Mouse (Mus musculus) C3H10T1/2 (cell line): ENCODE results near the gene Odaph. TPM values are rescaled to one million over a fixed set of nuclear protein-coding genes. Genes with fewer than 3 reads are reported as not detected.

ENCODE experiments used
- polyA plus RNA-seq, 2 experiments: library from polyadenylated mRNA; unstranded; fragments of >200 nt; fragmentation: generic; extraction: Trizol; gene quantifications; one replicate each; pipeline ENCODE4 v1.2.1; 2012; ENCODE audit warnings: missing spikeins in 2 of 2

Odaph gene
- polyA plus RNA-seq, result under 1 TPM in 1 of 2 experiments, not detected in 1; 0.11 TPM

DNA sequence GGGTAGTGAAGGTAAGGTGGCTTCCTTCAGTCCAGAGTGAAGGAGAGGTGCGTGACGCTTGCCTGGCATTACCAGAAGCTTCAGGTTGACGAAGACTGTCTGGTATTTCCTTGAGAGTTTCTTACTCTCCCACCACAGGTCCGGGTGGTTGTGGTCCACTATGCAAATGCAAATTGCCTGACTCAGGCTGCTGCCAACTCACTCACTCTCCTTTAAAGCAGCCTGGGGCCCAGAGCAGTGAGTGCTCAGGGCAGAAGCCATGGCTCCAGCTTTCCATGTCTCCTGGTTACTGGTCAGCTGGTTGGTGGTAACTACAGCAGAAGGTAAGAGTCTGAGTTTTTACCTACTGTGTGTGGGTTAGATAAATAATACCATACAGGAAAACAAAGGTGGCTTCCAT, at the start of gene Odaph:
Odaph (plus strand) TSS at position 240 of the 400 bp plus-strand sequence.

DNA sequence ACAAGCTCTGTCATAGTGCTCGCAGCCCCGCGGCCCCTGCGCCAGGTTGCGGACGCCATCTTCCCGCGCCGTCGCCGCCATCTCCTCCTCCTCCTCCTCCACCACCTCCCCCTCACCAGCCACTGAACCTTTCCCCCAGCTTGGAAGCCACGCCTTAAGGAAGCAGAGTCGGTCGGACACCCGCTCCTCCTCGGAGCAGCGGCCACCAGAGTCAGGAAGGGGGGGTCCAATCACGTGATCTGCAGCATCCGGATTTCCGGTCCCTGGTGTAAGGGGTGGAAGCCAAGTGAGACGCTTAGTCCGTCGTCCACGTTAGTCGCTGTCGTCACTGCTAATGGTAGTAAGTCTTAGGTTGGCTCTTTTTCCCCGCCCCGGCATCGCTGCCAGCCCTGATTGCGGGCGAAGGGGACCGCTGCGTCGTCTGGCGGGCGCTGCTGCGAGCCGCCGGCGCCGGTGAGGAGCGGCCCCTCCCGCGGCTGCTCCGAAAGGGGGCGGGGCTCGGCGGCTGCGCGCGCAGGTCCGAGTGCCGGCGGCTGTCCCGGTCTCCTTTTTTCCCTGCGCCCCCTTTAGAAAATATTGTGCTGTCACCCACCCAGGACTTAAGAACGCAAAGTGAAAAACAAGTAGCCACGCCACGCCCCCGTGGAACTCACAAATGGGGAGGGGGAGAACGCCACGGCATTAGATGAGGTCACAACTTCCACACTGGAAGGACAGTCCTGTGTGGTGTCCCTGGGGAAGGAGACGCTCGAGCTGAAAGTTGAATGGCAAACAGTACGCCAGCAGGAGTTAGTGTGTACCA, 24.4 kb upstream of the Odaph start, which contains the start of gene Rchy1:
Rchy1 (minus strand) TSS at position 430 of the 802 bp plus-strand sequence.

DNA sequence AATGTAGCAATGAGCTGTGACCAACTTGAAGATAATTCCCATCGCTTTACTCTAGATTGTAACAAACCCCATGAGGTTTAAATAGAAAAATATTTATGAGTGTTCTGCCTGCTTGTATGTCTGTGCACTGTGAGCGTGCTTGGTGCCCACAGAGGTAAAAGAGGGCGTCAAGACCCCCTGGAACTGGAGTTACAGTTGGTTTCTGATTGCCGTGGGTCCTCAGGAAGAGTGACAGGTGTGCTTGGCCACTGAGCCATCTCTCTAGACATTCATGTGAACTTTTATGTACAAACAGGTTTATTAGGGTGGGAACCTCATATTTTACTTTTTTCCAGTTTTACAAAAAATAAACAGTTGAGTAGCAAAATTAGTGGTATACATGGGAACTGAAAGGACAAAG, 56.5 kb downstream of the Odaph start, which contains the start of gene Cdkl2:
Cdkl2 (minus strand) TSS at position 101 of the 400 bp plus-strand sequence.

Other genes with a start within 250 kb of the Odaph start
- 10 to 100 TPM in 1 of 2 experiments, 1 to 10 TPM in 1; 8.8 to 34.6 TPM for gene Rchy1, start 24.4 kb upstream of the Odaph start, polyA plus RNA-seq
- 1 to 10 TPM in 1 of 2 experiments, under 1 TPM in 1; 0.12 to 1.6 TPM for gene Cdkl2, start 56.4 kb downstream of the Odaph start, polyA plus RNA-seq
- gene G3bp2, start 96.2 kb downstream of the Odaph start, polyA plus RNA-seq, result 10 to 100 TPM in 1 of 2 experiments, 1 to 10 TPM in 1; 3.2 to 21.7 TPM
- 10 to 100 TPM in 1 of 2 experiments, 1 to 10 TPM in 1; 2.4 to 20.9 TPM for gene Uso1, start 150.5 kb downstream of the Odaph start, polyA plus RNA-seq
- gene U90926, start 227.9 kb downstream of the Odaph start, polyA plus RNA-seq, result not detected